ENCODE assay signal across 14 mouse cellular contexts in the genomic region with DNA sequence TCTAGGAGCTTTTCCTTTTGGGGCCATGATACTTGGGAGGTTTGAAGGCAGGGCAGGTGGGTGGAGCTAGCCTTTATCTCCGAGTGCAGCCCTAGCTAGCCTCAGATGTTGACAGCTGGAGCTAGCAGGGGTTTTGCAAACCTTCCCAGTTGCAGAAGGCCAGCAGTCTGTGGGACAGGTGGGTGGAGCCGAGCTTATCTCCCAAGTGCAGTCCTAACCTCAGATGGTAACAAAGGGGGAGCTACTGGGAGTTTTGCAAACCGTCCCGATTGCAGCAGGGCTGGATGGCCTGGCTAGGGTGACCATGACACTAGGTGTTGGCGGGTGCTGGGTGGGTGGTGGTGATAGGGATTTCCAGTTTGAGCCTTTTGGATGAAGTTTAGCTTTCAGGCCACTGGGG. TPM values are rescaled to one million over a fixed set of nuclear protein-coding genes. Genes with fewer than 3 reads are reported as not detected.
DNase-seq lines count a peak whose midpoint lies in the region; ATAC-seq lines count a peak whose summit lies in the region.
"Had no signal": no experiment of that assay in that cellular context is flagged by ENCODE, and none has a peak within 500 bp of the region (broad histone marks: within the 10 kb centered on the region; RNA-seq: fewer than 3 reads in every experiment).

No protein-coding gene starts in this region.

- peak overlapping the region; percentile 48 for H3K4me2 ChIP-seq in liver, embryonic 13.5 days
- no peak overlapping the region for H3K4me2 ChIP-seq in stomach, embryonic 16.5 days (ENCODE audit: low read depth, low read length)
- H3K4me2 ChIP-seq: embryonic facial prominence, embryonic 12.5 days; hindbrain, embryonic 12.5 days had no signal

- peak overlapping the region; percentile 18; the same call in 1 of the 2 replicates for H3K4me3 ChIP-seq in liver, embryonic 13.5 days (replicated peaks)
- no peak overlapping the region for H3K4me3 ChIP-seq in stomach, embryonic 16.5 days (replicated peaks; ENCODE audit: low read length)
- H3K4me3 ChIP-seq: embryonic facial prominence, embryonic 12.5 days; hindbrain, embryonic 12.5 days had no signal

- no peak overlapping the region for H3K9ac ChIP-seq in liver, embryonic 13.5 days
- no peak overlapping the region for H3K9ac ChIP-seq in stomach, embryonic 16.5 days (ENCODE audit: low read length)
- H3K9ac ChIP-seq: embryonic facial prominence, embryonic 12.5 days; hindbrain, embryonic 12.5 days had no signal

- peak; percentile 92 for ATAC-seq in liver, embryonic 13.5 days (ENCODE audit: low read depth)
- peak; percentile 9; the same call in 1 of the 2 replicates for ATAC-seq in stomach, embryonic 16.5 days (ENCODE audit: insufficient read depth, low FRiP score)

- peak; percentile 42 for DNase-seq in adrenal gland, adult 8-10 months
- DNase-seq in adrenal gland, postnatal 4 days (ENCODE audit: low spot score in 2 of 2), result no peak
- peak; percentile 61 for DNase-seq in ovary, postnatal 36 days (ENCODE audit: low spot score)
- no peak for DNase-seq in ovary, postnatal 10 days (ENCODE audit: low spot score)
- DNase-seq in liver, embryonic 13.5 days, result peak; percentile 94
- no peak for DNase-seq in kidney, adult 18-20 months
- DNase-seq in gastrocnemius, postnatal 14 days, result no peak
- DNase-seq: kidney, postnatal 25 days; midbrain, embryonic 14.5 days had no signal

- peaks cover 33% of the 10 kb centered on the region for H3K4me1 ChIP-seq in liver, embryonic 13.5 days (replicated peaks)
- no peaks in the 10 kb centered on the region for H3K4me1 ChIP-seq in stomach, embryonic 16.5 days (ENCODE audit: control insufficient read depth, insufficient read depth, low read length)
- H3K4me1 ChIP-seq: embryonic facial prominence, embryonic 12.5 days had no signal

- WGBS in liver, embryonic 13.5 days (ENCODE audit: insufficient replicate concordance), result 2% methylated on average over 5 of the region's 5 CpGs
- 25% methylated on average over 5 of the region's 5 CpGs for WGBS in stomach, embryonic 16.5 days

- H3K36me3 ChIP-seq in liver, embryonic 13.5 days, result no peaks in the 10 kb centered on the region
- H3K36me3 ChIP-seq in stomach, embryonic 16.5 days (ENCODE audit: control insufficient read depth, insufficient read depth, low read length), result no peaks in the 10 kb centered on the region
- H3K36me3 ChIP-seq: embryonic facial prominence, embryonic 12.5 days; hindbrain, embryonic 12.5 days had no signal

- H3K27me3 ChIP-seq in liver, embryonic 13.5 days, result peaks cover 83% of the 10 kb centered on the region
- no peaks in the 10 kb centered on the region for H3K27me3 ChIP-seq in stomach, embryonic 16.5 days (ENCODE audit: control insufficient read depth, insufficient read depth, low read length)

- H3K9me3 ChIP-seq in liver, embryonic 13.5 days (replicated peaks), result no peaks in the 10 kb centered on the region
- no peaks in the 10 kb centered on the region for H3K9me3 ChIP-seq in stomach, embryonic 16.5 days (replicated peaks; ENCODE audit: control insufficient read depth, low read length)
- H3K9me3 ChIP-seq: embryonic facial prominence, embryonic 12.5 days; hindbrain, embryonic 12.5 days had no signal

- intact Hi-C loops in gastrocnemius, postnatal 14 days (cut with DNase I; ENCODE audit: low total_unique reads), result no loop called here

- H3K27ac ChIP-seq in liver, embryonic 13.5 days, result peak overlapping the region; percentile 53; the same call in 1 of the 2 replicates
- no peak overlapping the region for H3K27ac ChIP-seq in stomach, embryonic 16.5 days (ENCODE audit: low read length)
- H3K27ac ChIP-seq: embryonic facial prominence, embryonic 12.5 days; hindbrain, embryonic 12.5 days had no signal

RNA-seq across cellular contexts. Expression of a gene that starts 6.1 kb away (rescaled TPM):
- not detected for total RNA-seq in adrenal gland, adult 8-10 months (2022)
- 1 to 10 TPM in 1 of 2 experiments, under 1 TPM in 1; 0.78 to 1.6 TPM for total RNA-seq in adrenal gland, postnatal 4 days (2021)
- 3.4 and 3.5 TPM in 2 replicates for polyA plus RNA-seq in liver, embryonic 13.5 days (2015; fragmentation: Nextera tagmentation; extraction: Ambion mirVana)
- polyA plus RNA-seq in stomach, embryonic 16.5 days (2015; fragmentation: Nextera tagmentation; extraction: Ambion mirVana), result 0.88 and 1.2 TPM in 2 replicates
- not detected for total RNA-seq in gastrocnemius, postnatal 14 days (2021)
- polyA plus RNA-seq: frontal cortex, adult 2 months; hindbrain, embryonic 12.5 days; limb, embryonic 11.5 days; midbrain, embryonic 14.5 days had no signal

RNA-seq across cellular contexts. Expression of a gene that starts 7.2 kb away (rescaled TPM):
- total RNA-seq in adrenal gland, adult 8-10 months (2022), result under 1 TPM in 2 of 4 experiments, not detected in 2; 0.19 to 0.59 TPM
- total RNA-seq in adrenal gland, postnatal 4 days (2021), result under 1 TPM; 0.11 TPM
- polyA plus RNA-seq in liver, embryonic 13.5 days (2015; fragmentation: Nextera tagmentation; extraction: Ambion mirVana), result 0.03 and 0.05 TPM in 2 replicates
- polyA plus RNA-seq in stomach, embryonic 16.5 days (2015; fragmentation: Nextera tagmentation; extraction: Ambion mirVana), result 0.15 and 0.19 TPM in 2 replicates
- total RNA-seq in gastrocnemius, postnatal 14 days (2021), result not detected

RNA-seq across cellular contexts. Expression of a gene that starts 19.1 kb away (rescaled TPM):
- total RNA-seq in adrenal gland, adult 8-10 months (2022), result 100 to 1,000 TPM; 140 to 305 (median 208) TPM
- total RNA-seq in adrenal gland, postnatal 4 days (2021), result 100 to 1,000 TPM; 252 to 273 TPM
- 62.5 and 68.7 TPM in 2 replicates for polyA plus RNA-seq in liver, embryonic 13.5 days (2015; fragmentation: Nextera tagmentation; extraction: Ambion mirVana)
- 89.1 and 101 TPM in 2 replicates for polyA plus RNA-seq in stomach, embryonic 16.5 days (2015; fragmentation: Nextera tagmentation; extraction: Ambion mirVana)
- 10 to 100 TPM; 68.1 to 73.8 TPM for total RNA-seq in gastrocnemius, postnatal 14 days (2021)

RNA-seq across cellular contexts. Expression of a gene that starts 19.8 kb away (rescaled TPM):
- total RNA-seq in adrenal gland, adult 8-10 months (2022), result 10 to 100 TPM; 34.2 to 43.9 (median 39.6) TPM
- 10 to 100 TPM; 38.2 to 43.0 TPM for total RNA-seq in adrenal gland, postnatal 4 days (2021)
- polyA plus RNA-seq in liver, embryonic 13.5 days (2015; fragmentation: Nextera tagmentation; extraction: Ambion mirVana), result 46.3 and 51.6 TPM in 2 replicates
- polyA plus RNA-seq in stomach, embryonic 16.5 days (2015; fragmentation: Nextera tagmentation; extraction: Ambion mirVana), result 68.3 and 76.6 TPM in 2 replicates
- 10 to 100 TPM; 10.1 to 11.8 TPM for total RNA-seq in gastrocnemius, postnatal 14 days (2021)

Comparison
In these comparisons a context has a peak if more than half of its experiments do, and no peak if none do; other contexts are left out.
1. DNase-seq: peak in adrenal gland, adult 8-10 months (single experiment), ovary, postnatal 36 days (single experiment) and liver, embryonic 13.5 days (single experiment); none in adrenal gland, postnatal 4 days (0 of 2), ovary, postnatal 10 days (single experiment), kidney, adult 18-20 months (single experiment) and gastrocnemius, postnatal 14 days (single experiment).